In the genomic region with DNA sequence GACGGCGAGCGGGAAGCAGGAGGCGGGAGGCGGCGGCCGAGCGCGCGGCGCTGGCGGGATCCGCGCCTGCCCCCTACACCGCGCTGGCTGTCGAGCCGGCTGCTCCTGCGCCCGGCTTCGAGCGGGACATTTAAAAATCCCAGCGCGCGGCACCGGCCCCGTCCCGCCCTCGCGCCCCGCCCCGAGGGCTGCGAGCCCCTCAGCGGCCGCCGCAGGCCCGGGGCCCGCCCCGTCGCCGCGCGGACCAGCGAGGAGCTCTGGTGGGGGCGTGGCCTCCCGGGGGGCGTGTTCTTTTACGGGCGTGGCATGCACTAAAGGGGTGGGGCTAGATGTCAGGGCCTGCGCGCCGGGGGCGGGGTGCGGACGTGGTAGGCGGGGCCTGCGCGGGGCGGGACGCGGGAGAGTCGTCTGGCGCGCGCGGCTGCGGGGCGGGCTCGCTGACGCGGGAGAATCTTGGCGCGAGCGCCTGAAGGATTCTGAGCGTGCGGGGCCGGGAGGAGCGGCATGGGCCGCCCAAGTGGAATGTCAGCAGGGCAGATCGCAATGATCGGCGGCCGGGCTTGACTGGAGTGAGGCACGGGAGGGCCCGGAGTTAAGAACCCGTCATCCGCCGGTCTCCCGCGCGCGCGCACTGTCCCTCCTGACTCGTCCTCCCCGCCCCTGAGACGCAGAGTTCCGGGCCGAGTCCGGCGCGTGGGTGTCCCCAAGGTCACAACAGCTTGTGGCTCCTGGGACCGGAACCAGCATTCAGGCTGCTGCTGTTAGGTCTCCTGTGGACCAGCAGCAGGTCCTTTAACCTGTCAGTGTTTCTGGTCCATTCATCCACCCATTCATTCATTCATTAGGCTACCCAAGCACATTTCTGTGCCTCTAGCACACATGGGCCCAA, we compare ENCODE assay signal across 7 mouse cellular contexts. TPM values are rescaled to one million over a fixed set of nuclear protein-coding genes. Genes with fewer than 3 reads are reported as not detected.
DNase-seq lines count a peak whose midpoint lies in the region; ATAC-seq lines count a peak whose summit lies in the region.

TSS of gene Ccne1 (minus strand) at position 164 of the 889 bp plus-strand sequence.

- H3K27me3 ChIP-seq in embryonic facial prominence, embryonic 10.5 days (replicated peaks; ENCODE audit: low read depth, poor library complexity, severe bottlenecking), result no peaks in the 10 kb centered on the region
- no peaks in the 10 kb centered on the region for H3K27me3 ChIP-seq in limb, embryonic 11.5 days (ENCODE audit: control insufficient read depth, insufficient read depth, low read length)
- H3K27me3 ChIP-seq in midbrain, embryonic 14.5 days (ENCODE audit: control insufficient read depth, insufficient read depth, low read length), result no peaks in the 10 kb centered on the region

- peak; percentile 86 for ATAC-seq in limb, embryonic 11.5 days (ENCODE audit: insufficient number of reproducible peaks, low FRiP score, low TSS enrichment, low read depth)
- peak; percentile 90 for ATAC-seq in midbrain, embryonic 14.5 days (ENCODE audit: low FRiP score, low TSS enrichment)

- WGBS in embryonic facial prominence, embryonic 10.5 days, result under 1% methylated on average over 102 of the region's 102 CpGs
- under 1% methylated on average over 80 of the region's 102 CpGs for WGBS in limb, embryonic 11.5 days
- WGBS in midbrain, embryonic 14.5 days, result under 1% methylated on average over 92 of the region's 102 CpGs

- peak; percentile 100 for DNase-seq in adrenal gland, postnatal 10 days
- peak; percentile 99 for DNase-seq in embryonic facial prominence, embryonic 10.5 days (ENCODE audit: low spot score)
- peak; percentile 100 for DNase-seq in heart, adult 11 months
- DNase-seq in kidney, adult 18-20 months, result peak; percentile 99
- DNase-seq in limb, embryonic 11.5 days (ENCODE audit: low spot score), result peak; percentile 99
- peak; percentile 96 for DNase-seq in midbrain, embryonic 14.5 days
- DNase-seq in spleen, adult 18-20 months, result peak; percentile 99 to 100

- H3K4me2 ChIP-seq in limb, embryonic 11.5 days (ENCODE audit: low read depth, severe bottlenecking), result peak within 1 kb of the TSS; percentile 75
- peak within 1 kb of the TSS; percentile 89 for H3K4me2 ChIP-seq in midbrain, embryonic 14.5 days (ENCODE audit: low read length)

- H3K9me3 ChIP-seq in embryonic facial prominence, embryonic 10.5 days, result no peaks in the 10 kb centered on the region
- H3K9me3 ChIP-seq in limb, embryonic 11.5 days (ENCODE audit: control insufficient read depth, low read length), result no peaks in the 10 kb centered on the region
- H3K9me3 ChIP-seq in midbrain, embryonic 14.5 days (ENCODE audit: control insufficient read depth, low read length), result no peaks in the 10 kb centered on the region

- H3K9ac ChIP-seq in limb, embryonic 11.5 days (ENCODE audit: low read length), result peak within 1 kb of the TSS; percentile 85
- peak within 1 kb of the TSS; percentile 66 for H3K9ac ChIP-seq in midbrain, embryonic 14.5 days (replicated peaks; ENCODE audit: low read length)

- H3K27ac ChIP-seq in embryonic facial prominence, embryonic 10.5 days (replicated peaks), result peak within 1 kb of the TSS; percentile 95
- H3K27ac ChIP-seq in limb, embryonic 11.5 days (replicated peaks; ENCODE audit: low read depth, low read length), result peak within 1 kb of the TSS; percentile 59; the same call in 1 of the 2 replicates
- H3K27ac ChIP-seq in midbrain, embryonic 14.5 days (replicated peaks; ENCODE audit: low read depth, low read length), result no peak within 1 kb of the TSS

- peaks cover 31% of the 10 kb centered on the region for H3K36me3 ChIP-seq in embryonic facial prominence, embryonic 10.5 days (replicated peaks)
- H3K36me3 ChIP-seq in limb, embryonic 11.5 days (ENCODE audit: control insufficient read depth, insufficient read depth, low read length), result peaks cover 4% of the 10 kb centered on the region
- H3K36me3 ChIP-seq in midbrain, embryonic 14.5 days (ENCODE audit: control insufficient read depth, insufficient read depth, low read length), result 0 out of 2 replicates have a peak, but pooled peaks cover under 1% of the 10 kb centered on the region

- peaks cover 50% of the 10 kb centered on the region for H3K4me1 ChIP-seq in embryonic facial prominence, embryonic 10.5 days
- H3K4me1 ChIP-seq in limb, embryonic 11.5 days (ENCODE audit: control insufficient read depth, insufficient read depth, low read length), result peaks cover 15% of the 10 kb centered on the region
- peaks cover 12% of the 10 kb centered on the region for H3K4me1 ChIP-seq in midbrain, embryonic 14.5 days (ENCODE audit: control insufficient read depth, insufficient read depth, low read length)

- peak within 1 kb of the TSS; percentile 94 for H3K4me3 ChIP-seq in embryonic facial prominence, embryonic 10.5 days
- peak within 1 kb of the TSS; percentile 82 for H3K4me3 ChIP-seq in limb, embryonic 11.5 days (ENCODE audit: low read depth, low read length)
- peak within 1 kb of the TSS; percentile 64 for H3K4me3 ChIP-seq in midbrain, embryonic 14.5 days (replicated peaks; ENCODE audit: low read depth, low read length)

RNA-seq across cellular contexts. Expression of gene Ccne1, which starts in this region (rescaled TPM):
- 10 to 100 TPM; 10.0 to 10.8 TPM for total RNA-seq in adrenal gland, postnatal 10 days (2021)
- 130 and 134 TPM in 2 replicates for polyA plus RNA-seq in embryonic facial prominence, embryonic 10.5 days (2016; fragmentation: Nextera tagmentation; extraction: Ambion mirVana)
- polyA plus RNA-seq in limb, embryonic 11.5 days (2014; fragmentation: Nextera tagmentation; extraction: Ambion mirVana), result 121 and 131 TPM in 2 replicates
- polyA plus RNA-seq in midbrain, embryonic 14.5 days (2014; fragmentation: Nextera tagmentation; extraction: Ambion mirVana), result 11.9 and 14.1 TPM in 2 replicates
